Mouse (Mus musculus) heart, adult 2 months (tissue): ENCODE data around the gene Nlk.

Experiments used
- CTCF ChIP-seq: fragments of 200-600 bp; IDR thresholded peaks from 2 replicates; pipeline ENCODE4 v1.8.1; 2022; ENCODE audit warnings: antibody characterized with exemption, mild to moderate bottlenecking, moderate library complexity
- POLR2A ChIP-seq: fragments of 200-500 bp; IDR thresholded peaks from 2 replicates; pipeline ENCODE4 v1.6.1; 2011; ENCODE audit warnings: mild to moderate bottlenecking, low read depth, low read length, control low read depth; ENCODE audit not compliant: insufficient read depth

DNA sequence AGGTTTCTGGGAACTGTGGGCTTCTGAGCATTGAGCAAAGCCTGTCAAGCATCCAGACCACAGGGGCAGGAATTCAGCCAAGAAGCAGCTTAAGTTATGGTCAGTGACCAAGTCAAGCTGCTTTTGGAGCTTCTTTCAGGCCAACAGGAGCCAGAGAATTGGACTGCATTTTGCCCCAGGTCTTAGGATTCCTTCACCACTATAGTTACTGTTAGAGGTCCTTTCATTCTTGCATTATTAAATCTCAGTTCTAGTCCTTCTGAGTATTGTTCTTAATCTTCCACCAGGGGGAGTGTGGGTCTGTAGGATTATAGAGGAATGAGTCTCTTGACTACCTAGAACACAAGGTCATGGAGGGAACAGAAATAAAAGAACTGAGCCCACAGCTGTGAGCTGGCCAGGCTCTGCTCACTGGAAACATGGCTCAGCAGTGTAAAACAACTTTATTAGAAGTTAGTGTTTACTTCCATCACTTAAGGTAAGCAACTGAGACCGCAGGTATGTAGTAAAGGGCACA is 174.6 kb downstream of the Nlk start:
- TF ChIP-seq CTCF = peak; percentile 72
- 0 out of 2 replicates have a peak, but pooled peaks have one; percentile 7 for TF ChIP-seq POLR2A
